ENCODE assay signal across 11 mouse cellular contexts in the genomic region with DNA sequence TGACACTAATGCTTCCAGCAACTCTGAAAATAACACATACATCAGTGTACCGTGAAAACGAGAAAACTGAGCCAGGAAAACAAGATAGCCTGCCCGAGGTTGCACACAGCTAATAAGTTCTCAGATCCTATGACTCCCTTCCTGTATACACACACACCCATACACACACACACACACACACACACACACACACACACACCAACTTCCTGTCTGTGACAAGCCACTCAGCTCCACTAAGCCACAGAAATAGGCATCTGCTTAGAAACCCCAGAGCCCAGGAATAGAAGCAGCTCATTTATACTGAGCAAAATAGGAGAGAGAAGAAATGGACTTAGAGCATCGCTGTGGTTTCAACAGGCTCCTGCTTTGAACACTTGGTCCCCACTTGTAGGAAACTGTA.
DNase-seq lines count a peak whose midpoint lies in the region; ATAC-seq lines count a peak whose summit lies in the region.
"Had no signal": no experiment of that assay in that cellular context is flagged by ENCODE, and none has a peak within 500 bp of the region (broad histone marks: within the 10 kb centered on the region; RNA-seq: fewer than 3 reads in every experiment).

No protein-coding gene starts in this region.

- DNase-seq in kidney, postnatal 14 days = peak; percentile 30
- peak; percentile 71 for DNase-seq in CD4-positive helper T cell, adult 2 months (ENCODE audit: low read depth, low spot score)
- DNase-seq in CD8-positive naive resting alpha-beta T cell, adult 2 months (ENCODE audit: low read depth in 2 of 2, low spot score in 2 of 2) = peak; percentile 17 to 42
- peak; percentile 38 to 40 for DNase-seq in lung, postnatal 4 days
- no peak for DNase-seq in embryonic facial prominence, embryonic 10.5 days (ENCODE audit: low spot score)
- DNase-seq: kidney, postnatal 4 days had no signal

- WGBS in kidney, embryonic 15.5 days = 68% methylated on average over 4 of the region's 4 CpGs
- 83% methylated on average over 4 of the region's 4 CpGs for WGBS in embryonic facial prominence, embryonic 10.5 days
- 89% methylated on average over 4 of the region's 4 CpGs for WGBS in midbrain, embryonic 15.5 days

- no peak for ATAC-seq in kidney, embryonic 15.5 days (replicated peaks; ENCODE audit: low FRiP score)
- ATAC-seq in erythroid progenitor cell, adult 5-6 weeks (replicated peaks; ENCODE audit: low FRiP score, poor library complexity, severe bottlenecking) = no peak
- no peak for ATAC-seq in midbrain, embryonic 15.5 days (replicated peaks)

- H3K36me3 ChIP-seq in kidney, embryonic 15.5 days = no peaks in the 10 kb centered on the region
- no peaks in the 10 kb centered on the region for H3K36me3 ChIP-seq in embryonic facial prominence, embryonic 10.5 days (replicated peaks)
- H3K36me3 ChIP-seq in midbrain, embryonic 15.5 days (replicated peaks) = no peaks in the 10 kb centered on the region
- H3K36me3 ChIP-seq: G1E; hindbrain, embryonic 12.5 days had no signal

- no peak overlapping the region for H3K27ac ChIP-seq in kidney, embryonic 15.5 days
- no peak overlapping the region for H3K27ac ChIP-seq in embryonic facial prominence, embryonic 10.5 days (replicated peaks)
- no peak overlapping the region for H3K27ac ChIP-seq in midbrain, embryonic 15.5 days

- no peaks in the 10 kb centered on the region for H3K9me3 ChIP-seq in kidney, embryonic 15.5 days (replicated peaks)
- no peaks in the 10 kb centered on the region for H3K9me3 ChIP-seq in embryonic facial prominence, embryonic 10.5 days
- H3K9me3 ChIP-seq in midbrain, embryonic 15.5 days = no peaks in the 10 kb centered on the region
- H3K9me3 ChIP-seq: hindbrain, embryonic 12.5 days had no signal

- no peak overlapping the region for H3K4me3 ChIP-seq in kidney, embryonic 15.5 days (replicated peaks)
- no peak overlapping the region for H3K4me3 ChIP-seq in embryonic facial prominence, embryonic 10.5 days
- H3K4me3 ChIP-seq in midbrain, embryonic 15.5 days = no peak overlapping the region
- H3K4me3 ChIP-seq: hindbrain, embryonic 12.5 days had no signal

- no peak overlapping the region for H3K9ac ChIP-seq in kidney, embryonic 15.5 days
- no peak overlapping the region for H3K9ac ChIP-seq in midbrain, embryonic 15.5 days
- H3K9ac ChIP-seq: hindbrain, embryonic 12.5 days had no signal

- H3K4me2 ChIP-seq in kidney, embryonic 15.5 days = no peak overlapping the region
- no peak overlapping the region for H3K4me2 ChIP-seq in midbrain, embryonic 15.5 days
- H3K4me2 ChIP-seq: hindbrain, embryonic 12.5 days had no signal

- H3K4me1 ChIP-seq in kidney, embryonic 15.5 days = no peaks in the 10 kb centered on the region
- peaks cover 16% of the 10 kb centered on the region for H3K4me1 ChIP-seq in embryonic facial prominence, embryonic 10.5 days
- peaks cover 8% of the 10 kb centered on the region for H3K4me1 ChIP-seq in midbrain, embryonic 15.5 days

- H3K27me3 ChIP-seq in kidney, embryonic 15.5 days = no peaks in the 10 kb centered on the region
- peaks cover 12% of the 10 kb centered on the region for H3K27me3 ChIP-seq in embryonic facial prominence, embryonic 10.5 days (replicated peaks; ENCODE audit: low read depth, poor library complexity, severe bottlenecking)
- no peaks in the 10 kb centered on the region; the same call in 1 of the 2 replicates for H3K27me3 ChIP-seq in midbrain, embryonic 15.5 days (replicated peaks)
- H3K27me3 ChIP-seq: hindbrain, embryonic 12.5 days had no signal
